Mouse (Mus musculus) CH12.LX (cell line): ENCODE measurements around the gene Sppl2b.

Experiments
- CHD1 ChIP-seq: IDR thresholded peaks from 2 replicates; pipeline ENCODE4 v1.6.1; 2012; ENCODE audit warnings: low read depth, low read length, improper control_type of control experiment, inconsistent platforms
- CTCF ChIP-seq, 2 experiments: IDR thresholded peaks in 1 of 2; conservative IDR thresholded peaks in 1 of 2; 2 replicates each; pipeline ENCODE4 v1.5.1; 2011 to 2012; ENCODE audit warnings: low read depth in 2 of 2, low read length in 2 of 2, improper control_type of control experiment in 1 of 2, inconsistent platforms in 1 of 2, mild to moderate bottlenecking in 1 of 2, moderate library complexity in 1 of 2
- ELF1 ChIP-seq: IDR thresholded peaks from 2 replicates; pipeline ENCODE4 v1.6.1; 2014; ENCODE audit warnings: low read depth, mild to moderate bottlenecking, inconsistent platforms, low read length, improper control_type of control experiment
- JUND ChIP-seq: conservative IDR thresholded peaks from 2 replicates; pipeline ENCODE4 v1.6.1; 2011; ENCODE audit warnings: low read depth, low read length, improper control_type of control experiment
- MAZ ChIP-seq: IDR thresholded peaks from 2 replicates; pipeline ENCODE4 v1.6.1; 2012; ENCODE audit warnings: low read depth, mild to moderate bottlenecking, inconsistent platforms, low read length, improper control_type of control experiment, moderate library complexity
- MXI1 ChIP-seq: IDR thresholded peaks from 2 replicates; pipeline ENCODE4 v1.6.1; 2011; ENCODE audit warnings: mild to moderate bottlenecking, low read depth, low read length, improper control_type of control experiment
- POLR2A ChIP-seq: IDR thresholded peaks from 2 replicates; pipeline ENCODE4 v1.6.1; 2011; ENCODE audit warnings: low read depth, mild to moderate bottlenecking, improper control_type of control experiment, low read length
- POLR2AphosphoS2 ChIP-seq: IDR thresholded peaks from 2 replicates; pipeline ENCODE4 v1.6.1; 2011; ENCODE audit warnings: low read depth, low read length, improper control_type of control experiment
- RCOR1 ChIP-seq: conservative IDR thresholded peaks from 2 replicates; pipeline ENCODE4 v1.6.1; 2012; ENCODE audit warnings: low read depth, mild to moderate bottlenecking, inconsistent platforms, low read length, improper control_type of control experiment
- SIN3A ChIP-seq: IDR thresholded peaks from 2 replicates; pipeline ENCODE4 v1.6.1; 2012; ENCODE audit warnings: low read length, improper control_type of control experiment, inconsistent platforms
- SMC3 ChIP-seq: IDR thresholded peaks from 2 replicates; pipeline ENCODE4 v1.6.1; 2011; ENCODE audit warnings: low read depth, low read length, improper control_type of control experiment
- USF1 ChIP-seq: IDR thresholded peaks from 2 replicates; pipeline ENCODE4 v1.6.1; 2014; ENCODE audit warnings: low read depth, mild to moderate bottlenecking, inconsistent platforms, low read length, improper control_type of control experiment
- USF2 ChIP-seq: conservative IDR thresholded peaks from 2 replicates; pipeline ENCODE4 v1.6.1; 2011; ENCODE audit warnings: low read depth, low read length, improper control_type of control experiment
- ZC3H11A ChIP-seq: IDR thresholded peaks from 2 replicates; pipeline ENCODE4 v1.6.1; 2012; ENCODE audit warnings: low read depth, mild to moderate bottlenecking, inconsistent platforms, low read length, improper control_type of control experiment

GRCm38 (mm10) chr10:80911891-80912290, 56.8 kb downstream of the Sppl2b start:
- TF ChIP-seq MXI1: no peak
- TF ChIP-seq SIN3A: no peak
- no peak for TF ChIP-seq ZC3H11A
- TF ChIP-seq CTCF (conservative IDR thresholded peaks at IDR 0.05 in 1 of 2, IDR thresholded peaks at IDR 0.05 in 1 of 2; ENCODE audit: low read depth in 2 of 2, low read length in 2 of 2): no peak
- no peak for TF ChIP-seq SMC3
- TF ChIP-seq ELF1: no peak
- TF ChIP-seq POLR2A: no peak
- TF ChIP-seq USF2: no peak
- no peak for TF ChIP-seq MAZ
- no peak for TF ChIP-seq CHD1
- no peak for TF ChIP-seq JUND
- TF ChIP-seq POLR2AphosphoS2: no peak
- TF ChIP-seq USF1: no peak
- TF ChIP-seq RCOR1: no peak
